Mouse (Mus musculus) limb, embryonic 11.5 days (tissue): ENCODE data around the gene Tmem115. TPM values are rescaled to one million over a fixed set of nuclear protein-coding genes. Genes with fewer than 3 reads are reported as not detected.

ENCODE experiments used
- ATAC-seq: fragments of 200-750 bp; cut with Nextera tagmentation; 2 replicates; pipeline ENCODE4 v1.8.0; 2017; ENCODE audit warnings: low read depth; ENCODE audit not compliant: insufficient number of reproducible peaks, low FRiP score, low TSS enrichment
- DNase-seq: peaks from one replicate; pipeline ENCODE4 v3.0.0-alpha.2; 2015; ENCODE audit warnings: low spot score
- H3K27ac ChIP-seq: fragments of 300-500 bp; sonication (generic); replicated peaks from 2 replicates; pipeline ENCODE4 v1.5.1; 2014; ENCODE audit warnings: low read depth, mild to moderate bottlenecking, low read length
- H3K27me3 ChIP-seq: fragments of 300-500 bp; sonication (generic); 2 replicates; pipeline ENCODE4 v1.6.1; 2014; ENCODE audit warnings: mild to moderate bottlenecking, low read length, mixed read lengths; ENCODE audit not compliant: control insufficient read depth, insufficient read depth
- H3K36me3 ChIP-seq: fragments of 300-500 bp; sonication (generic); 2 replicates; pipeline ENCODE4 v1.6.1; 2014; ENCODE audit warnings: mild to moderate bottlenecking, low read length, moderate library complexity, mixed read lengths; ENCODE audit not compliant: control insufficient read depth, insufficient read depth
- H3K4me1 ChIP-seq: fragments of 300-500 bp; sonication (generic); 2 replicates; pipeline ENCODE4 v1.6.1; 2014; ENCODE audit warnings: low read length, mixed read lengths; ENCODE audit not compliant: control insufficient read depth, insufficient read depth
- H3K4me2 ChIP-seq: fragments of 300-500 bp; sonication (generic); 2 replicates; pipeline ENCODE4 v1.6.1; 2014; ENCODE audit warnings: low read depth, mild to moderate bottlenecking, moderate library complexity; ENCODE audit not compliant: severe bottlenecking
- H3K4me3 ChIP-seq: fragments of 300-500 bp; sonication (generic); 2 replicates; pipeline ENCODE4 v1.5.1; 2014; ENCODE audit warnings: low read depth, low read length
- H3K9ac ChIP-seq: fragments of 300-500 bp; sonication (generic); 2 replicates; pipeline ENCODE4 v1.6.1; 2014; ENCODE audit warnings: mild to moderate bottlenecking, low read length
- H3K9me3 ChIP-seq: fragments of 300-500 bp; sonication (generic); 2 replicates; pipeline ENCODE4 v1.6.1; 2016; ENCODE audit warnings: low read length; ENCODE audit not compliant: control insufficient read depth
- WGBS: fragments of 180-500 bp; shearing (Covaris S2); extraction: QIAGEN DNeasy Blood & Tissue Kit; methylation state at CpG from one replicate; pipeline ENCODE4 v1.1.7; 2014; 5-methylcytosine and 5-hydroxymethylcytosine counted together
- polyA plus RNA-seq: library from polyadenylated mRNA; unstranded; fragments of >200 nt; fragmentation: Nextera tagmentation; extraction: Ambion mirVana; gene quantifications from 2 replicates; pipeline ENCODE4 v1.2.1, GENCODE M21; 2014

Gene Tmem115
- polyA plus RNA-seq, 1 experiment from 2014 or later, result 42.8 TPM

GRCm38 (mm10) chr9:107494238-107494637, 39.5 kb upstream of the Tmem115 start:
- Histone ChIP-seq H3K4me1 (no peaks in the 10 kb centered on the region; the same call in 1 of the 2 replicates), H3K9me3 (no peaks in the 10 kb centered on the region), H3K4me3 (no peak overlapping the region), H3K36me3 (no peaks in the 10 kb centered on the region), H3K27ac (no peak overlapping the region), H3K4me2 (no peak overlapping the region), H3K27me3 (no peaks in the 10 kb centered on the region), H3K9ac (no peak overlapping the region)
- ATAC-seq (no peak), DNase-seq (no peak)
- 59% methylated on average over 12 of the region's 12 CpGs for WGBS

- H3K9ac ChIP-seq, result no peak overlapping the region
- no peak for ATAC-seq
- H3K36me3 ChIP-seq, result no peaks in the 10 kb centered on the region
- WGBS, result 80% methylated on average over 3 of the region's 3 CpGs
- no peaks in the 10 kb centered on the region for H3K27me3 ChIP-seq
- DNase-seq, result no peak
- no peaks in the 10 kb centered on the region for H3K9me3 ChIP-seq
- no peaks in the 10 kb centered on the region; the same call in 1 of the 2 replicates for H3K4me1 ChIP-seq
- H3K4me3 ChIP-seq, result no peak overlapping the region
- H3K4me2 ChIP-seq, result no peak overlapping the region
- no peak overlapping the region for H3K27ac ChIP-seq
These were observed 37.4 kb upstream of the Tmem115 start for GRCm38 (mm10) chr9:107496359-107496758.

DNA sequence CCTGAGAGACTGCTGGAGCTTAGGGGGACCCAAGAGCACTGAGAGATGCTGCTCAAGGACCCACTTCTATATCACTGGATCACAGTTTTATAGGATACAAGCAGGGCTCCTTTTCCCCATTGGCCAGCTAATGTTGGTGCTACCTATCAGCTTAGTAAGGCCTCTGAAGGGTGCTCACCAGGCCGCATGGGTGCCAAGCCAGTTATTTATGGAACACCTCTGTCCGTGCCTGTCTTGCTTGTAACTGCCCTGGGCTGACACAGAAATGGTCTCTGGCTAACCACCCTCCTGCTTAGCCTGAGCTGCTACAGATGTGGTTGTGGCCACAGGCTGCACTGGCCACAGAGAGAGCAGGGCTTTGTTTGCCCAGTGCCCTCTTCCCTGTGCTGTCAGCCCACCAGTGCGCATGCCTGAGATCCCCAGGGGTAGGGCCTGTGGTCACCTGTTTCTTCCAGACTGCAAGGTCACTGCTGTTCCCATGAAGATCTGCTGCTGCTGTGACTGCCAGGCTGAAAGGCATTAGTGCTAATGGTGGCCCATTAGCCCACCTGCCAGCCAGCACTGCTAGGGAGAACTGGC, 32.9 kb upstream of the Tmem115 start:
- Histone ChIP-seq H3K4me3 (no peak overlapping the region), H3K4me2 (no peak overlapping the region), H3K9me3 (no peaks in the 10 kb centered on the region), H3K27me3 (peaks cover under 1% of the 10 kb centered on the region; the same call in 1 of the 2 replicates), H3K27ac (no peak overlapping the region), H3K36me3 (no peaks in the 10 kb centered on the region), H3K9ac (no peak overlapping the region), H3K4me1 (no peaks in the 10 kb centered on the region)
- 88% methylated on average over 3 of the region's 3 CpGs for WGBS
- no peak for DNase-seq
- no peak for ATAC-seq

DNA sequence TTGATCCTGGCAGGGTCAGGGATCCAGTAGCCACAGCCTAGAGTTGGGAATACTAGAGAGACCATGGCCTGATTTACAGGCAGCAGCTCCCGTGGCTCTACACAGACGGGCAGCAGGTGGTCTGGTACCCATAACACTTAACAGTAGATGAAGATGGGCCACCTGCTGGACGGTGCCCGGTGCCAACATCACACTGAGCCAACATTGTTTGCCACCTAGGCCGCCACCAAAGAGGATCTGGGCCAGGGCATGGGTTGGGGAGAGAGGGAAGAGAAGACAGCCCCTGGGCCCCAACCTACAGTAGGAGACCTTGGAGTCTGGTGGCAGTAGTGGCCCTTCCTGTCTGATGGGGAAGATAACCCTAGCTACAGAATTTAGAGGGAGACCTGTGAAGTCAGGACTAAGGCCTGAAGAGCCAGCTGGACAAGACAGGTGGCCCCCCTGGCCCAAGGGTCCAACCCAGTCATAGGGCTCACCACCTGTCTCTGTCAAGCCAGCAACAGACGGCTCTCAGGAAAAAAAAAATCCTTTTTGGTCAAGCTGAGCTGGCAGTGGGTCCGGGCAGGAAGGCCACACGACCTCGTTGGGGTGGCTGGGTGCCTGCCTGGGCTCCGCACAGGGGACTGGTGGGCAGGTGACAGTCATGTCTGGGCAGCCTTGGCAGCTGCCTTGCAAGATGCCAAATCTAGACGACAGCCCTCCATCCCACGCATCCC, 31.5 kb upstream of the Tmem115 start:
- no peak overlapping the region for H3K27ac ChIP-seq
- H3K36me3 ChIP-seq, result no peaks in the 10 kb centered on the region
- H3K4me3 ChIP-seq, result no peak overlapping the region
- DNase-seq (no peak), ATAC-seq (no peak)
- peaks cover 4% of the 10 kb centered on the region; the same call in 1 of the 2 replicates for H3K27me3 ChIP-seq
- no peaks in the 10 kb centered on the region for H3K9me3 ChIP-seq
- no peak overlapping the region for H3K4me2 ChIP-seq
- no peak overlapping the region for H3K9ac ChIP-seq
- WGBS, result 88% methylated on average over 12 of the region's 12 CpGs
- no peaks in the 10 kb centered on the region for H3K4me1 ChIP-seq

GRCm38 (mm10) chr9:107504662-107505537, 28.8 kb upstream of the Tmem115 start:
- Histone ChIP-seq H3K9me3 (no peaks in the 10 kb centered on the region), H3K36me3 (no peaks in the 10 kb centered on the region), H3K9ac (no peak overlapping the region), H3K4me3 (no peak overlapping the region), H3K27ac (no peak overlapping the region), H3K27me3 (peaks cover 4% of the 10 kb centered on the region; the same call in 1 of the 2 replicates), H3K4me1 (peaks cover 3% of the 10 kb centered on the region; the same call in 1 of the 2 replicates), H3K4me2 (no peak overlapping the region)
- WGBS, result 58% methylated on average over 19 of the region's 19 CpGs
- DNase-seq (no peak), ATAC-seq (no peak)

DNA sequence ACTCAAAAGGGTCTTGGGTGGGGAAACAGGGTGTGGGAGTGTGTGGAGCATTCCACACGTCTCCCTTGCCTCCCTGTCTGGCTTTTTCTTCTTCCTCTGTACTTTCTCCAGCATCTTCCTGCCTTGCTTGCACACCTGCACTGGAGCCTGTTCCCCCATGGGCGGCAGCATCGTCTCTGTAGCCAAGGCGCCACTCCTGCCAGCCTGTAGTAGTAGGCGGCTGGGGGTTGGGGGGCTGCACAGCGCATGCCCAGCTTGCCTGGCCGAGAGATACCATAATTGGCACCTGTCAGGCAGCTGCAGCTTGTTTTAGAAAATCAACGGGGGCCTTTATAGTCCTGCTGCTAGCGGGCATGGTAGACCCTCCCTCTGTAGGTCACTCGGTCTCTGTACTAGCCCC, 25.5 kb upstream of the Tmem115 start:
- DNase-seq (no peak), ATAC-seq (no peak)
- WGBS, result 47% methylated on average over 10 of the region's 10 CpGs
- H3K27ac ChIP-seq, result no peak overlapping the region
- no peak overlapping the region for H3K9ac ChIP-seq
- H3K9me3 ChIP-seq, result no peaks in the 10 kb centered on the region
- peaks cover 4% of the 10 kb centered on the region for H3K27me3 ChIP-seq
- no peaks in the 10 kb centered on the region for H3K36me3 ChIP-seq
- no peak overlapping the region for H3K4me3 ChIP-seq
- H3K4me2 ChIP-seq, result no peak overlapping the region
- peaks cover 3% of the 10 kb centered on the region; the same call in 1 of the 2 replicates for H3K4me1 ChIP-seq

- Histone ChIP-seq H3K36me3 (no peaks in the 10 kb centered on the region), H3K4me1 (peaks cover 3% of the 10 kb centered on the region; the same call in 1 of the 2 replicates), H3K4me3 (no peak overlapping the region), H3K9ac (no peak overlapping the region), H3K27ac (no peak overlapping the region), H3K9me3 (no peaks in the 10 kb centered on the region), H3K4me2 (no peak overlapping the region), H3K27me3 (peaks cover 4% of the 10 kb centered on the region)
- no peak for ATAC-seq
- no peak for DNase-seq
- 80% methylated on average over 14 of the region's 14 CpGs for WGBS
These were observed 23.2 kb upstream of the Tmem115 start for GRCm38 (mm10) chr9:107510384-107511100.

DNA sequence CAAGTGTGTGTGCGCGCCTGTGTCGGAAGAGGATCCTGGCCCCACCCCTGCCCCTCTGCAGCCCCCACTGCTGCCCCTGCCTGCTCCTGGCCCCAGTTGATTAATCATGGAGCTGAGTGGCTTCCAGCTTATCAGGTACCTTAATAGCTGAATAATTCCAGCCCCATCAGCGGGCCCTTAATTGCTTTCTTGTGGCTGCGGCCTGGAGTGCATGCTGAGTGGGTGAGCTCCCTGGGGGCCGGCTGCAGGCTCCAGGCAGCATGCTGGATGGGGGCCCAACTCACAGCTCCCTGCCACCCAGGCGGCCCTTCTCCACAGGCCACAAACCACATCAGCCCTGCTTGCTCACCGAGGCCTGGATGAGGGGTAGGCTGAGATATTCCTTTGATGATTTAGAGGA, 22.3 kb upstream of the Tmem115 start:
- DNase-seq (no peak), ATAC-seq (no peak)
- 46% methylated on average over 8 of the region's 8 CpGs for WGBS
- Histone ChIP-seq H3K27ac (no peak overlapping the region), H3K9me3 (no peaks in the 10 kb centered on the region), H3K4me2 (no peak overlapping the region), H3K36me3 (no peaks in the 10 kb centered on the region), H3K4me3 (no peak overlapping the region), H3K4me1 (peaks cover 3% of the 10 kb centered on the region; the same call in 1 of the 2 replicates), H3K27me3 (no peaks in the 10 kb centered on the region; the same call in none of the 2 replicates), H3K9ac (no peak overlapping the region)
